Mouse (Mus musculus) embryonic fibroblast, embryonic 13.5 days (primary cell): ENCODE data around the gene Styk1. TPM values are rescaled to one million over a fixed set of nuclear protein-coding genes. Genes with fewer than 3 reads are reported as not detected.

Experiments used
- H3K27ac ChIP-seq: 2 replicates; pipeline ENCODE4 v1.5.1; 2012; ENCODE audit warnings: low read length, control low read depth, inconsistent platforms; ENCODE audit not compliant: insufficient read depth
- H3K4me1 ChIP-seq: 2 replicates; pipeline ENCODE4 v1.6.1; 2011; ENCODE audit warnings: low read length; ENCODE audit not compliant: control insufficient read depth, insufficient read depth
- H3K4me3 ChIP-seq: 2 replicates; pipeline ENCODE4 v1.5.1; 2011; ENCODE audit warnings: mild to moderate bottlenecking, control low read depth, low read length; ENCODE audit not compliant: insufficient read depth
- CTCF ChIP-seq: IDR thresholded peaks from 2 replicates; pipeline ENCODE4 v1.5.1; 2011; ENCODE audit warnings: mild to moderate bottlenecking, control low read depth, low read length, moderate library complexity, borderline replicate concordance; ENCODE audit not compliant: insufficient read depth
- POLR2A ChIP-seq: IDR thresholded peaks from 2 replicates; pipeline ENCODE4 v1.6.1; 2011; ENCODE audit warnings: low read depth, mild to moderate bottlenecking, control low read depth, low read length, moderate library complexity
- polyA plus RNA-seq: library from polyadenylated mRNA; stranded (reverse); fragments of >200 nt; gene quantifications from 2 replicates; pipeline ENCODE4 v1.2.4, GENCODE M21; 2011; ENCODE audit warnings: low read depth; ENCODE audit not compliant: missing spikeins, insufficient read length

The Styk1 gene
- polyA plus RNA-seq, 1 experiment = 11.3 TPM

GRCm38 (mm10) chr6:131385469-131385868 lies 32.1 kb upstream of the Styk1 start:
- no peak for TF ChIP-seq POLR2A
- no peak for TF ChIP-seq CTCF
- peaks cover 4% of the 10 kb centered on the region for H3K4me1 ChIP-seq
- 0 out of 2 replicates have a peak overlapping the region, but pooled peaks have one; percentile 10 for H3K4me3 ChIP-seq
- no peak overlapping the region for H3K27ac ChIP-seq

GRCm38 (mm10) chr6:131383713-131384330 lies 30.4 kb upstream of the Styk1 start:
- Histone ChIP-seq H3K4me1 (peaks cover 4% of the 10 kb centered on the region), H3K27ac (peak overlapping the region; percentile 80), H3K4me3 (no peak overlapping the region)
- TF ChIP-seq POLR2A = no peak
- TF ChIP-seq CTCF = no peak

GRCm38 (mm10) chr6:131382984-131383337 lies 29.6 kb upstream of the Styk1 start:
- Histone ChIP-seq H3K27ac (peak overlapping the region; percentile 80), H3K4me1 (peaks cover 4% of the 10 kb centered on the region), H3K4me3 (no peak overlapping the region)
- TF ChIP-seq POLR2A = no peak
- no peak for TF ChIP-seq CTCF

- Histone ChIP-seq H3K27ac (peak overlapping the region; percentile 80), H3K4me3 (no peak overlapping the region), H3K4me1 (peaks cover 4% of the 10 kb centered on the region)
- peak; percentile 48; the same call in 1 of the 2 replicates for TF ChIP-seq POLR2A
- peak; percentile 42; the same call in 1 of the 2 replicates for TF ChIP-seq CTCF
Measured at GRCm38 (mm10) chr6:131382232-131382983, 29.0 kb upstream of the Styk1 start.

GRCm38 (mm10) chr6:131378858-131379428 lies 25.5 kb upstream of the Styk1 start:
- Histone ChIP-seq H3K4me3 (no peak overlapping the region), H3K27ac (no peak overlapping the region), H3K4me1 (peaks cover 4% of the 10 kb centered on the region; the same call in 1 of the 2 replicates)
- TF ChIP-seq POLR2A (no peak), CTCF (no peak)

GRCm38 (mm10) chr6:131377378-131377777 lies 24.0 kb upstream of the Styk1 start:
- no peak overlapping the region for H3K4me3 ChIP-seq
- TF ChIP-seq CTCF (no peak), POLR2A (no peak)
- no peaks in the 10 kb centered on the region for H3K4me1 ChIP-seq
- H3K27ac ChIP-seq = no peak overlapping the region

GRCm38 (mm10) chr6:131374594-131375340 lies 21.4 kb upstream of the Styk1 start:
- TF ChIP-seq POLR2A (no peak), CTCF (no peak)
- Histone ChIP-seq H3K4me3 (no peak overlapping the region), H3K27ac (no peak overlapping the region), H3K4me1 (no peaks in the 10 kb centered on the region)

- H3K4me3 ChIP-seq = no peak overlapping the region
- TF ChIP-seq CTCF (no peak), POLR2A (no peak)
- H3K4me1 ChIP-seq = no peaks in the 10 kb centered on the region
- H3K27ac ChIP-seq = no peak overlapping the region
Measured at GRCm38 (mm10) chr6:131373160-131373559, 19.8 kb upstream of the Styk1 start.

- Histone ChIP-seq H3K4me1 (no peaks in the 10 kb centered on the region), H3K27ac (no peak overlapping the region), H3K4me3 (no peak overlapping the region)
- no peak for TF ChIP-seq POLR2A
- TF ChIP-seq CTCF = no peak
Measured at GRCm38 (mm10) chr6:131370767-131371166, 17.4 kb upstream of the Styk1 start.
